Mouse (Mus musculus) frontal cortex, adult 2 months (tissue): ENCODE data around the gene Nkx3-2. TPM values are rescaled to one million over a fixed set of nuclear protein-coding genes. Genes with fewer than 3 reads are reported as not detected.
A peak's percentile ranks its signal among the peaks of the same experiment; 100 is the strongest.

Experiments used
- DNase-seq, 2 experiments: peaks; one replicate each; pipeline ENCODE4 v3.0.0; 2022; ENCODE audit warnings: low spot score in 1 of 2; ENCODE audit errors: extremely low spot score in 1 of 2
- polyA plus RNA-seq: library from polyadenylated mRNA; depleted of rRNA; stranded (reverse); fragments of >200 nt; gene quantifications from 2 replicates; pipeline ENCODE4 v1.2.3, GENCODE M21; 2012; rRNA removed

Gene Nkx3-2
- not detected in 2 replicates for polyA plus RNA-seq

GRCm38 (mm10) chr5:41763731-41764721 is at the start of gene Nkx3-2:
Gene Nkx3-2, minus strand, starts transcription at chr5:41764501.
- no peak for DNase-seq

GRCm38 (mm10) chr5:41812516-41812915 is 48.2 kb upstream of the Nkx3-2 start:
- DNase-seq, result no peak

- no peak for DNase-seq
These were observed 47.0 kb upstream of the Nkx3-2 start for GRCm38 (mm10) chr5:41811279-41811678.

- no peak for DNase-seq
These were observed 43.1 kb upstream of the Nkx3-2 start for GRCm38 (mm10) chr5:41807383-41807782.

GRCm38 (mm10) chr5:41806176-41806575 is 41.9 kb upstream of the Nkx3-2 start:
- DNase-seq, result no peak

GRCm38 (mm10) chr5:41805085-41805484 is 40.8 kb upstream of the Nkx3-2 start:
- no peak for DNase-seq

- no peak for DNase-seq
These were observed 40.3 kb upstream of the Nkx3-2 start for GRCm38 (mm10) chr5:41804643-41805042.

- DNase-seq, result no peak
These were observed 37.3 kb upstream of the Nkx3-2 start for GRCm38 (mm10) chr5:41801622-41802021.

GRCm38 (mm10) chr5:41794434-41794833 is 30.1 kb upstream of the Nkx3-2 start:
- peak in 1 of 2 experiments; percentile 37 for DNase-seq

GRCm38 (mm10) chr5:41790517-41790916 is 26.2 kb upstream of the Nkx3-2 start:
- no peak for DNase-seq

GRCm38 (mm10) chr5:41788877-41789276 is 24.6 kb upstream of the Nkx3-2 start:
- no peak for DNase-seq

GRCm38 (mm10) chr5:41781890-41782289 is 17.6 kb upstream of the Nkx3-2 start:
- DNase-seq, result no peak

GRCm38 (mm10) chr5:41780026-41780425 is 15.7 kb upstream of the Nkx3-2 start:
- no peak for DNase-seq

GRCm38 (mm10) chr5:41775728-41776127 is 11.4 kb upstream of the Nkx3-2 start:
- DNase-seq, result no peak

GRCm38 (mm10) chr5:41775273-41775672 is 11.0 kb upstream of the Nkx3-2 start:
- DNase-seq, result no peak

GRCm38 (mm10) chr5:41768382-41769040 is 4.2 kb upstream of the Nkx3-2 start:
- DNase-seq, result peak; percentile 53 to 94

- DNase-seq, result no peak
These were observed 3.2 kb upstream of the Nkx3-2 start for GRCm38 (mm10) chr5:41767296-41768200.

- no peak for DNase-seq
These were observed 2.2 kb upstream of the Nkx3-2 start for GRCm38 (mm10) chr5:41766406-41767010.

GRCm38 (mm10) chr5:41765626-41766405 is 1.5 kb upstream of the Nkx3-2 start:
- DNase-seq, result no peak
